Mouse (Mus musculus): Measurements from ENCODE around the gene Cd276. TPM values are rescaled to one million over a fixed set of nuclear protein-coding genes. Genes with fewer than 3 reads are reported as not detected.
A peak's percentile ranks its signal among the peaks of the same experiment; 100 is the strongest.

Cd276 gene
- total and polyA plus RNA-seq, 3 experiments, result 0.55 to 1.3 (median 0.78) TPM

GRCm38 (mm10) chr9:58496470-58497182 is 58.6 kb downstream of the Cd276 start (continued):
- TF ChIP-seq NRF1 (IDR thresholded peaks at IDR 0.05; ENCODE audit: low read depth, low read length) (no peak), PAX5 (IDR thresholded peaks at IDR 0.05; ENCODE audit: low read length) (no peak), CTCF (conservative IDR thresholded peaks at IDR 0.05 in 1 of 2, IDR thresholded peaks at IDR 0.05 in 1 of 2; ENCODE audit: low read depth in 2 of 2, low read length in 2 of 2) (peak in 1 of 2 experiments; percentile 67; a peak in 2 of 4 replicates), RAD21 (IDR thresholded peaks at IDR 0.05; ENCODE audit: low read depth, low read length) (peak; percentile 50), NELFE (IDR thresholded peaks at IDR 0.05; ENCODE audit: low read depth, low read length) (0 out of 2 replicates have a peak, but pooled peaks have one; percentile 11), E2F4 (IDR thresholded peaks at IDR 0.05; ENCODE audit: insufficient replicate concordance, low read depth, low read length) (no peak), IRF4 (IDR thresholded peaks at IDR 0.05; ENCODE audit: low read depth, low read length) (no peak), GABPA (IDR thresholded peaks at IDR 0.05; ENCODE audit: insufficient replicate concordance, low read depth, low read length) (no peak), EP300 (IDR thresholded peaks at IDR 0.05; ENCODE audit: low read length) (no peak), SMC3 (IDR thresholded peaks at IDR 0.05; ENCODE audit: low read depth, low read length) (peak; percentile 66), ETS1 (conservative IDR thresholded peaks at IDR 0.05; ENCODE audit: low read depth, low read length) (no peak), CHD1 (IDR thresholded peaks at IDR 0.05; ENCODE audit: low read depth, low read length) (no peak), TBP (conservative IDR thresholded peaks at IDR 0.05; ENCODE audit: low read depth, low read length) (no peak), ZC3H11A (IDR thresholded peaks at IDR 0.05; ENCODE audit: low read depth, low read length) (no peak; the same call in 1 of the 2 replicates), JUND (conservative IDR thresholded peaks at IDR 0.05; ENCODE audit: low read depth, low read length) (no peak), MEF2A (IDR thresholded peaks at IDR 0.05; ENCODE audit: borderline replicate concordance, low read depth, low read length) (no peak), MAZ (IDR thresholded peaks at IDR 0.05; ENCODE audit: low read depth, low read length) (0 out of 2 replicates have a peak, but pooled peaks have one; percentile 24)

GRCm38 (mm10) chr9:58495035-58495434 is 60.2 kb downstream of the Cd276 start:
- Histone ChIP-seq H3K27me3 (replicated peaks) (no peaks in the 10 kb centered on the region), H3K79me2 (replicated peaks; ENCODE audit: control insufficient read depth, extremely low read depth, insufficient read depth, poor library complexity, severe bottlenecking) (no peaks in the 10 kb centered on the region), H3K4me2 (ENCODE audit: insufficient read depth, low read depth, poor library complexity, severe bottlenecking) (no peak overlapping the region), H3K36me3 (replicated peaks in 1 of 2; ENCODE audit: control insufficient read depth in 1 of 2, insufficient read depth in 1 of 2, low read length in 1 of 2) (peaks cover 0 to 13% of the 10 kb centered on the region in 2 experiments), H3K4me1 (ENCODE audit: control insufficient read depth in 1 of 2, insufficient read depth in 2 of 2) (peaks cover 18 to 63% of the 10 kb centered on the region in 2 experiments), H3K27ac (ENCODE audit: insufficient read depth, low read depth) (no peak overlapping the region), H3K4me3 (replicated peaks in 1 of 3; ENCODE audit: low read depth in 2 of 3, low read length in 2 of 3, poor library complexity in 1 of 3) (no peak overlapping the region), H3K9me3 (replicated peaks; ENCODE audit: low read length) (no peaks in the 10 kb centered on the region), H3K9ac (ENCODE audit: insufficient read depth, low read depth) (no peak overlapping the region)
- dilution Hi-C loops (cut with MboI; ENCODE audit: extremely low pct_ligation_motif_present, extremely low pct_unique_long_range_greater_than_20kb, low sequenced_read_pairs) (no loop called here), in situ Hi-C loops (cut with MboI; ENCODE audit: low pct_ligation_motif_present, low pct_unique_long_range_greater_than_20kb, low sequenced_read_pairs) (loop anchor here (5.0 kb wide), 1 partner anchor 37 kb away; no protein-coding TSS in a partner anchor)
- TF ChIP-seq SIN3A (IDR thresholded peaks at IDR 0.05; ENCODE audit: low read length) (no peak), TCF12 (IDR thresholded peaks at IDR 0.05; ENCODE audit: low read depth, low read length) (no peak), ELF1 (IDR thresholded peaks at IDR 0.05; ENCODE audit: low read depth, low read length) (peak; percentile 59; the same call in 1 of the 2 replicates), CTCF (conservative IDR thresholded peaks at IDR 0.05 in 1 of 2, IDR thresholded peaks at IDR 0.05 in 1 of 2; ENCODE audit: low read depth in 2 of 2, low read length in 2 of 2) (peak in 1 of 2 experiments; percentile 28; a peak in 2 of 4 replicates), BHLHE40 (IDR thresholded peaks at IDR 0.05; ENCODE audit: low read depth, low read length) (no peak), MAX (IDR thresholded peaks at IDR 0.05; ENCODE audit: low read length) (no peak), RAD21 (IDR thresholded peaks at IDR 0.05; ENCODE audit: low read depth, low read length) (peak; percentile 9)
- DNase-seq (ENCODE audit: extremely low read depth), result no peak
